Mouse (Mus musculus): ENCODE data around the gene Rtkn2. TPM values are rescaled to one million over a fixed set of nuclear protein-coding genes. Genes with fewer than 3 reads are reported as not detected.

Rtkn2 gene
- polyA plus RNA-seq (2015; fragmentation: Nextera tagmentation; extraction: Ambion mirVana): 13.6 and 16.0 TPM in 2 replicates

DNA sequence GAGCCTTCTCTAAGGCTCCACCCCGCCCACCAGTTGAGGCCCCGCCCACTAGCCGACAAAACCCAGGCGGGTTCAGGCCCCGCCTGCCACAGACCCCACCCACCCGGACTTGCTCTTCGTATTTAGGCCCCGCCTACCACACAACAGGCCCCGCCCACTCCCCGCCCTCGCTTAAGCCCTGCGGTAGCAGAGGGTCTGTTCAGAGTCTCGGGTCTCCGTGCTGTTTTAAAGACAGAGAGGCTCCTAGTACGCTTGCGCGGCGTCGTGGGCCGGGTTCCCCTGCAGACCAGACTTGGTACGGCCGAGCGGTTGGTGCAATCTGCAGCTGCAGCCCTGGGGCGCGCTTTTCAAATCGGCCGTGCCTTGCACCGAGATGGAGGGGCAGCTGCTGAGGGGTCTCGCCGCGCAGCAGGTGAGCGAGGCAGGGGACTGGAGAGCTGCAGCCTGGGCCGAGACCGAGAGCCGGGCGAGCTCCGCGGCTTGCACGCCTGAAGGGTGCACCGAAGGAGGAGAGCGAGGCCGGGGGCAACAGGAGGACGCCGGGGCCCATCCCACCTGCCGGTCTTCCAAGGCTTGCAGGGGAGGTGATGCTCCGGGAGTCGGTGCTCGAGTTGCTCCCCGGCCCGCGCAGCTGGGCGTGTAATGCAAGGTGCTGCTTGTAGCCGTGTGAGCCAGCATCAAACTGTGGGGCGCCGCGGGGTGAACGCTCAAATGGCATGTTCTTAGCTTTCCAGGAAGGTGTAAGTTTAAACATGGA lies at the start of gene Rtkn2:
Rtkn2 (plus strand) TSS at position 170 of the 757 bp plus-strand sequence.
- DNase-seq (ENCODE audit: low spot score): peak; percentile 97

DNA sequence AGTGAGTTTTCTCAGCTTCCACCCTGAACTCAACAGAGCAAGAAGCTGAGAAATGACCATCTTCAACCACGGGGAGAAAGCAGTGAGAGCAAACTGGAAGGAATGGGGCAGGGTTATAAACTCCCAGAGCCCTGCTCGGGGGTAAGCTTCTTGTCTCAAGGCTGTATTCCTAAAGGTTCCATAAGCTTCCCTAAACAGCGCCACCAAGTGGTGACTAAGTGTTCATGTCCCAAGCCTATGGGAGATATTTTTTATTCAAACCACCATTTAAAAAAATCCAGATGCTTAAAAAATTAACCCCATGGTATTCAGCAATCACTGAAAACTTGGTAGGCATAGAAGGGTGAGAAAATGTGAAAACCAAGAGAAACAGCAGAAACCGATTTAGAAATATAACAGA lies 48.0 kb upstream of the Rtkn2 start:
- DNase-seq (ENCODE audit: low spot score): no peak

DNA sequence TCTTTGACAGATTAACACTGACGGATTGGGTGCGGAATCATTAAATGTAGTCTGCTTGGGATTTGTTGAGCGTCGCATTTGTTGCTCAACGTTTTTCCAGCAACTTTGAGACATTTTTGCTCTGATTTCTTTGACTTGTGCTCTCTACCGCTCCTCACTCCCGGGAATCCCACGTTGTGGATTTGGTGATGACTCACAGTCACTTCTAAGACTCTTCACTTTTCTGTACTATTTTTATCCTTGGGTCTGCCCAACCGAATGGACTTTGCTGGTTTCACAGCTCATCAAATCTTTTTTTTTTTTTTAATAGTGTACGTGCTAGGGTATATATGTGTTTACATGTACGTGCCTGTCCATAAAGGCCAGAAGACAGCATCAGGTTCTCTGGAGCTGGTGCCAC lies 46.6 kb upstream of the Rtkn2 start:
- no peak for DNase-seq (ENCODE audit: low spot score)

DNA sequence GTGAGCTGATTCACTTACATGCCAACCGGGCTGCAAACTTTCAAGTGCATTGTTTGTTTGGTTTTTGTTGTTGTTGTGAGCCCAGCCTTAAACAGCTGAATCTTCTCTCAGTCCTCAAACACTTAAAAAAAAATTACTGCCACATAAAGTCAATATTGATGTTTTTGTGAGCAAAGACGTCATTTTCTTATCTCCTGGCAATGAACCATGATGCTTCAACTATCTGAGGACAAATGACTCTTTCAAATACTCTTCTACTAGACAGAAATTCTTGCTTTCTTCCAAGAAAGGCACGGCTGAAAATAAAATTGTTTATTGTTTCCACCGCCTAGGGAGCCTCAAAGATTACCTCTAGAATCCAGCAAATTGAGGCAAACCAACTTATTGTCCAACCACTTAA lies 42.4 kb upstream of the Rtkn2 start:
- DNase-seq (ENCODE audit: low spot score): no peak

DNA sequence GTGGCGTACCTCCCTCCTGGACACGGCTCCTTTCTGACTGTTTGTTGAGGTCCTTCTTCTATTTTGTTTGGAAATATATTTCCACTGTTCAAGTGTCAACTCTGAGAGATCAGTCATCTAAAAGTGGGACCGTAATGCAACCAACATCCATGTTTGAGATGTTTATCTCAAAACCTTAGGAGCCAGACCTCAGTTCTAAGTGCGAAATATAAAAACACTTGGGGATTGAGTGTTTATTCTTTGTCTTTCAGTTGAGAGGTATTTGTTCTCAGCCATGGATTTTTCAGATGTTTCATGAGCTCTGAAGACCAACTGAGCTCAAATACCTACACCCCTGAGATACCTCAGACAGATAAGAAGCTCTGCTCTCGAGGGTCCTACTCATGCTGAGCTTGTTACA lies 41.6 kb upstream of the Rtkn2 start:
- DNase-seq (ENCODE audit: low spot score): no peak

DNA sequence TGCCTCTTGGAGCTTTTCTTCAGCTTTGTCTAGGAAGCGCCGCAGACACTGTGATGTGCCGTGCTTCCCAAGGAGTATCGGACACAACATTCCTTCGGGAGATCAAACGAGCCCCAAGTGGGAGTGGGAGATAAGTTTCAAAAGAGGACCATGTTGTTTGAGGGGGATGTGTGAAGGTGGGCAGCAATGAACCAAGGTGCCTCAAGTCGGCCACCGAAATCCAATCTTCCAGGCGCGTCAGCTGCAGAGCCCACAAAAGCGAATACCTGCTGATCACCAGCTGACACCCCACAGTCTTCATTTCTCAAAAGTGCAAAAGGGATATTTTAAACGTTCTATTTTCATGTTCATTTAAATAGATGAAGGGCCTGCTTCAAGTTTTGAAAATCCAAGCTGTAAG lies 39.8 kb upstream of the Rtkn2 start:
- no peak for DNase-seq (ENCODE audit: low spot score)

DNA sequence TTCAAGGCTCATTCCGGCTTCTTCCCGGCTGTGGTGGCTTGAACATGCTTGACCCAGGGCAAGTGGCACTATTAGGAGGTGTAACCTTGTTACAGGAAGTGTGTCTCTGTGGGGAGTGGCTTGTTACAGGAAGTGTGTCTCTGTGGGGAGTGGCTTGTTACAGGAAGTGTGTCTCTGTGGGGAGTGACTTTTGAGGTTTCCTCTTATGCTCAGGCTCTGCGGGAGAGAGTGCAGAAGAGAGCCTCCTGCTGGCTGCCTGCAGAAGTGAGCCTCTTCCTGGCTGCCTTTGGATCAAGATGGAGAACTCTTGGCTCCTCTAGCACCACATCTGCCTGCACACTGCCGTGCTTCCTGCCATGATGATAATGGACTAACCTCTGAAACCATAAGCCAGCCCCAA lies 35.9 kb upstream of the Rtkn2 start:
- DNase-seq (ENCODE audit: low spot score): peak; percentile 27

DNA sequence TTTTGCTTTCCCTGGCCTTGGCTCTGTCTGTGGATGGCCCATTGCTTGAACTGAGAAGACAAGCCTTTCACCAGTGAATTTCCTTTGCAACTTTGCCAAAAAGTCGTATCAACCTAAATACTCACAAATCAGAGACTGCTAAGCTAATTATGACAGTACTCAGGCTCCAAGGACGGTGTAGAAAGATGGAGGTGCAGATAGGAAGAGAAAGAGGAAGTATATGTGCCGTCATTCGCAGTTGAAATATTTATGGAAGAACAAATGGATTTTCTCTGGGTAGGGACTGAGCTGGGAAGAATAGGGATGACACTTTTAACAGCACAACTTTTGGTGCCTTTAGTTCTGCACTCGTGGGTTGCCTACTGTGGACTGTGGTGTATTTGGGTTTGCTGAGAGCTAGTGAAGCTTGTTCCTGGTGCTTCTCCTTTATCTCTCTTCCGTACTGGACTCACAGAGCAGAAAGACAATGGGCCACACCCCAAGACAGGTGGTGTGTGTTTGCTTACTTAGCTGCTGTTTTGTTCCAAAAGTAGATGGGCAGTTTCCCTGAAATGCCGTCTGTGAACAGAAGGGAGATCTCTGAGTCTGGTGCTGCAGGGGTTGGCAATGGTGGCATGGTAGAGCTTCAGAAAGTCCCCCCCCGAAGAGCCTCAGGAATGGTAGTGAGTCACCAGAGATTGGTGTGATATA lies 29.2 kb upstream of the Rtkn2 start:
- no peak for DNase-seq (ENCODE audit: low spot score)

DNA sequence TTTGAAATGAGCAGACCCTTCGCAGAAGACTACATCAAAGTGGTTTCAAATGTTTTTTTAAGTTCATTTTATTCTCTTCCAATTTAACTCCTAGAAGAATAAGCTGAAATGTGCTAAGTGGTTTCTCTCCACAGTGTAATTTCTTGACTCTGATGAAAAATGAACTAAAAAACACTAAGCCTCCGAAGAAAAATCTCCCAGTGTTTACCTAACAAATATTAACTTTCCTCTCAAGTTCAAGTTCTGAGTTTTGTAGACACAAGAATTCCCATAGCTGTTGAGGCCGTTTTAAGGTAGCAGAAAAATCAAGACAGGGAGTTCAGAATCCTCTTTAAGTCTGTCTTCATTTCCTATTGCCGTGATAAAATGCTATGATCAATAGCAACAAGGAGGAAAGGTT lies 27.7 kb upstream of the Rtkn2 start:
- DNase-seq (ENCODE audit: low spot score): no peak

DNA sequence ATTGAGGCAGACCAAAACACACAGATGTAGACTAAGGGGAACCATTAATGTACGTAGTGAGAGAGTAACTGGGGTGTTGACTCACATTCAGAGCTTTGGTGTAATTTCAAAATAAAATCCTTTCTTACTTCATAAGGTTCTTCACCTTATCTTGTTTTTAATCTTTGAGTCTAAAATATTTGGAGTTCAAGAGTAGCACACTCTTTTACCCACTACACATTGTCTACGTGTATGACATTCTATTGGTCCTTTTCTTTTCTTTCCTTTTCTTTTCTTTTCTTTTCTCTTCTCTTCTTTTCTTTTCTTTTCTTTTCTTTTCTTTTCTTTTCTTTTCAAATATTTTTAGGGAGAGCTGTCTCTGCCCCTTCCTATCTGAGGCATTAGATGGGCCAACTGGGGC lies 23.4 kb upstream of the Rtkn2 start:
- no peak for DNase-seq (ENCODE audit: low spot score)

DNA sequence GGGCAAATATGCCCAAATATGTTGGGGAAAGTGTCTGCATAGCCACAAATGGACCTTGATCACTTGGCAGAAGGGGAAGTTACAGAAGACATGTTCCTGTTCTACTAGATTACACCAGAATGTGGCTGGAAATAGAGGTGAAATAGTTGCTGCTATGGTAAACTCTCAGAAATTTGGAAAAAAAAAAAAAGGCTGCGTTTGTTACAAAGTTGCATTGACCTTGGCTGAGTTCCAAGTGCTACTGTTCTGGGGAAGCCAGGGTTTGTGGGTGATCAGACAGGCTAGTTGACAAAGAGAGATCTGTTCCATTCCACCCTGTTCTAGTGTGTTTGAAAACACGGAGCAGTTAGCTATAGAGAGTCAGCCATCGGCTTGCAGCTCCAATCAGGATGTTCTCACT lies 19.4 kb upstream of the Rtkn2 start:
- no peak for DNase-seq (ENCODE audit: low spot score)

DNA sequence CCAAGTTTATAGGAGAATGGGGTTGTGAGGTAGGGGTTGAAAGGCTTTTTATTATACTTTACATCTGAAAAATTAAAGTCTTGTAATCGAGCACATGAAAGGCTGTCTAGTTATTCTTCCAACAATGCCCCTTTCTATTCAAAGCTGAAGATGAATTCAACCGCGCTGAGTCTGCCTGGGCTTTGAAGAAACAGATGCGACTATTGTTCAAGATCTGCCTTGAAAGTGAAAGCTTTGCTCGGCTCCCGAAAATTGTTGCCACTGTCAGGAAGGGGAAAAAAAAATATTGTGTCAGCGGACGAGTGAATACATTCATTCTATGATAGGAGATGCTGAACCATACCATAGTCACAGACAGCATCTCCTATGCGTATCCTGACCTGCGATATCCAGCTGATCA lies 16.9 kb upstream of the Rtkn2 start:
- no peak for DNase-seq (ENCODE audit: low spot score)

DNA sequence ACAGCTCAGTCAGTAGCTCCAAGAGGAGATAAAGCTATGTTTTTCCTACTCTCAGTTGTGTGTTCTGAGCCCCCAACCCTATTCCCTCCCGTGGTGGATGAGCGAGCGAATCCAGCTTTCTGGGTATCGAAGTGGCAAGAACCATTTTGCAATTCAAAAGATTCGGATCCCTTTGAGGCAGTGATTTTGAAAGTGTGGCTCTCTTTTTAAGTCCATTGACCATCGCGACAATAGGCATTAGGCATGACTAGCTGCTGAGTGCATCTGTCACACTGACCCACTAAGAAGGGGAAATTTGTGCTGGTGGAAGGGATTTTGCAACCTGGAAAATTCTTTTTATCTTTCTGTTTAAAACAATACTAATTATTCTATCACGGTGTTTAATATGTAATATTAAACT lies 15.3 kb upstream of the Rtkn2 start:
- DNase-seq (ENCODE audit: low spot score): no peak

DNA sequence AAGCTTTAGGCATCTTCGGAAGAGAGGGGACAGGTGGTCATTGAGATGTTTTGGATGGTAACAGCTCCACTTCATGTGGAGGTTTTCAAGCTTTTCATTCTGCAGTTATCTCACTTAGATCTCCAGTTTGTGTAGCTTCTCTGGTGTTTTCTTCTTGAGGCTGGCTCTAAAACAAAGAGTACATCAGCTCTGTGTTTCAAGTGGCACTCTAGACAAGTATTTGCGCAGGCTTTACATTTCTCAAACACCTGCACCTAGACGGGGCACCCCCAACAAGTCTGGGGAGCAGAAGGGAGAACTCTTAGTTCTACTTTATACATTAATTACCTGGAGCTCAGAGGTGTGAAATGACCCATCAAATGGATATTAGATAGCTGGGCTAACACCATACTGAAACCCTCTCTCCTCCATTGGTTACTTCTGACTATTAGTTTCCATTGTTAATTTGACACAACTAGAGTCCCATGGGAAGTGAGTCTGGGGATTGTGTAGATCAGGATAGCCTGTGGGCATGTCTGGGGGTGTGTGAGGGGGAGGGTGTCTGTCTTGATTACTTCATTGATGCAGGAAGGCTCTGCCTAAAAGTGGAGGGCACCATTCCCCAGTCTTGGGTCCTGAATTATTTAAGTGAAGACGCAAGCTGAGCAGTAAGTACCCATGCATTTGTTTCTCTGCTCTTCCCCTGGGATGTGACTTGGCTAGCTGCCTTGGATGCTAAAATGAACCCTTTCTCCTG lies 14.0 kb upstream of the Rtkn2 start:
- peak; percentile 62 for DNase-seq (ENCODE audit: low spot score)

DNA sequence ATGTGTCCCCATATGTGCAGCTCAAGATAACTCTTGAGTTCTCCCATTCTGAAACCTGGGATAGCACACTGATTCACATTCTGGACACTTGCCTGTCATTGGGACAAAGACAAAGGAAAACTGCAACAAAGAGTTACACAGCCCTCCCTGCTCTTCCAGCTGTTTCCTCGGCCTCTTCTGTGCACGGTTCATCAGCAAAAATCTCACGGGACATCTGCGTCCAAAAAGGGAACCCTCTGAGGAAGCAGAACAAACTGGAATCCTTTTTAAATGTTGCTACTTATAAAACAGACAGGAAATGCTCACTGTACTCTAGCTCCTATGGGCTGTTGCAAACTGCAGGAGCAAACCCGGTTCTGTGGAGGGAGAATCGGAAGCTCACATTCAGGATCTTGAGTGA lies 13.3 kb upstream of the Rtkn2 start:
- no peak for DNase-seq (ENCODE audit: low spot score)

DNA sequence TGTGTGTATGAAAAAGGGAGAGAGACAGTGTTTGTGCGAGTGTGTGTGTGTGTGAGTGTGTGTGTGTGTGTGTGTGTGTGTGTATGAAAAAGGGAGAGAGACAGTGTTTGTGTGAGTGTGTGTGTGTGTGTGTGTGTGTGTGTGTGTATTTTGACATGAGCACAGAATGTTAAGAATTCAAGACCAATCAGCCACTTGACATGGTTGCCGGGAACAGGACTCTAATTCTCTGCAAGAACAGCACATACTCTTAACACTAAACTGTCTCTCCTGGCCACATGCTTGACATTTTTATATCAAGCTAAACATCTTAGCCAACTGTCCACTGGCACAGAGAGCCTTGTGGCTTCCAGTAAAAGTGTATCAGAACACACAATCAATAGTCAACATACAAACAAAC lies 12.4 kb upstream of the Rtkn2 start:
- DNase-seq (ENCODE audit: low spot score): no peak

DNA sequence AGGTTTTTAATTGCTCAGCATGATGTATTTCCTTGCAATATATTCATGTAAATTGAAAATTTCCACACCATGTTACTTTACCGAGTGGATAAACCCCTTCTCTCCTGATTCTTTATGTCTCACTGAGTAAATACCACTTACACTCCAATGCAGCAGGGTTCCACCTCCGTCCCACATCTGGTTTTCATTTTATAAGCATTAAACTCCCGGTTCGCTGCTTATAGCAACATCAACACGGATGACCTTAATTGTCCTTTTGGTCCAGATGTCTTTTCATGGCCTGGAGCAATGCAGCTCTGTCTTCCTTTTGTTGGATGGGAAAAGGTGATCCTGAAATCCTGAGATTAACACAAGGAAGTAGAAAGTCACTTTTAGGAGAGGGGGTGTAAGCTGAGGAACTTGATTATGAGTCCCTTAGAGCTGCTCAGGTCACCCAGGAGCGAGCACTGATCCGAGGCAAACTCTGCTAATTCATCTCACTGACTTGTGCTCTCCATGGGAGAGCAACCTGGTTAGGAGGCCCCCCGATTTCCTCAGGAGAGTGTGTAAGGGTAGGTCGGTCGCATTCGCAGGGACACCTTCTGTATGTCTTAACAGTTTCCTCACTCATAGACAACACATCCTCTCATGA lies 8.1 kb upstream of the Rtkn2 start:
- DNase-seq (ENCODE audit: low spot score): no peak

DNA sequence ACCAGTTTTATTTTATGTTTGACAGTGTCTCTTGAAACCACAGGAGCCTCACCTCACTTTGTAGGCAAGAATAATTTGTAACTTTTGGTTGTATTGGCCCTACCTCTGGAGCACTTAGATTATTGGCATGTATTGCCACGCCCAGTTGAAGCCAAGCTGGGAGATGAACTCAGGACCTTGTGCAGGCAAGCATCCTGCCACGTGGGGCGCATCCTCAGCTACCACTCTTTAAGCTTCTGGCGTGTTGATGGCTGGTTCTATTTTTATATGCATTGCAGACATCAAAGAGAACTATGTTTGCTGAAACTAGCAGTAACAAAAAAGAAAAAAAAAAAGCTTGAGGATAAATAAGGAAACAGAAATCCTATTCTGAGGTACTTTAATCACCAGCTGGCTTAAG lies 2.1 kb upstream of the Rtkn2 start:
- DNase-seq (ENCODE audit: low spot score): peak; percentile 61

DNA sequence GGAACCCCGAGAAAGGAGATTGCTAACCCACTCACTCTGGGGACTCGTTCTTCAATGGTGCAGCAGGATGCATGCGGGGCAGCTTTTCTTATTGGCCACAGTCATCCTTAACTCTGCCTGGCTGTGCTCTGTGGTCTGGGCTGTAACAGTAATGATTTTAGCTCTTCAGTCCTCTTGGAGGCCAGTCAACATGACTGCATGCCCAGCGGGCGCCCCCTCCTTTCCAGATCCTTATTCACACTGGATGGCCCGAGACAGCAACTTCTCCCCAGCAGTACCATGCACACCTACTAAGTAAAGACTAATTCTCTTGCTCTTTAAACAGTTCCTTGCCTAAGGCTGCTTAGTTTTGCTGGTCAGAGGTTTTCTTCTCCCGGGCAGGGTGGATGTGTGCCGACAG lies 4.4 kb downstream of the Rtkn2 start:
- DNase-seq (ENCODE audit: low spot score): no peak

DNA sequence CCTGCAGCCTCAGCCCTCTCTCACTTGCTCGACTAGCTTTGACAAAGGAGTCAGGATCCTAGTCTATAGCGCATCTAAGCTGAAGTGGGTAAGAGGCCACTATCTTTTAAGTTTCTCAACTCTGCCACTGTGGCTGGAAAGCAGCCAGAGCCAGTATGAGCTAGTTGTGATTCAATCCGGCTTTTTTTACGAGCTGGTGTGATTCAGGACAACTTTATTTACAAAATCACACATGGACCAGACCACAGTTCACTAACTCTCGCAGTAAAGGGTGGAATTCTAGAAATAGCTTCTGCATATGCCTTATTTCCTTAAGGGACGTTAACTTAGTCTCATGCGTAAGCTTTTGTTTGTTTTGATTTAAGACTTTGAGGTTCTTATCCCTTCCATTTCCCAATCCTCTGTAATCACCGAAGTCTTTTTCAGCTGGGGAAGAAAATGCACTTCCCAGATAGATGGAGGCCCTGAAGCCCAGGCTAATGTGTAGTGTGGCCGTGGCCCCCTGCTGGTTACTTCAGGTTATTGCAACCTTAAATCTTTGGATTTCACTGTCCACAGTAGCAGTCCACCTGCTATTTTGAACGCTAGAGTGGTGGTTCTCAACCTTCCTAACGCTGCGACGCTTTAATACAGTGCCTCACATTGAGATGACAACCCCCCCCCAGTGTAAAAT lies 5.0 kb downstream of the Rtkn2 start:
- DNase-seq (ENCODE audit: low spot score): peak; percentile 49

DNA sequence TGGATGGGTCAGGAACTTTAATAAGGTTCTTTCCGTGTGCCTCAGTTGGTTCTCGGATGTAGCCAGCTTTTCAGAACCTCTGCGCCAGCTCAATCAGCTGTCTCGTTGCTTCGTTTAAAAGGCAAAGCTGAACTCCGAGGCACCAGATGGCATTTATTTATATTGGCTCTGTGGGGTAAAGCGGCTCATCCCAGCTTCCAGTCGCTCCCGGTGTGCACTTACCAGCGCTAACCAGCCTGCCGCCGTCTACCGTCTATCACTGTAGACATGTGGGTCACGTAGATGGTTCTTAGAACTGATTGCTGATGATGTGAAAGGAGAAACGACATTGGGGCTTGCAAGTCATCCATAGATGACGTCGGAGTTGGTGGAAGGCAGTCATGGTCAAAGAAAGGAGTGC lies 5.7 kb downstream of the Rtkn2 start:
- no peak for DNase-seq (ENCODE audit: low spot score)

Measured in thymus, postnatal 0 days (tissue).